Mouse (Mus musculus) adrenal gland, adult 8-10 months (tissue): Measurements from ENCODE around the gene Gm20388. TPM values are rescaled to one million over a fixed set of nuclear protein-coding genes. Genes with fewer than 3 reads are reported as not detected.

Experiments
- DNase-seq: peaks from one replicate; pipeline ENCODE4 v3.0.0; 2022
- total RNA-seq, 4 experiments: library from RNA; stranded (reverse); gene quantifications; 2 replicates each; pipeline ENCODE4 v1.2.4; 2022

Gene Gm20388
- total RNA-seq, 4 experiments from 2014 or later, result 1.7 to 16.9 (median 5.8) TPM

- DNase-seq, result no peak
These were observed 2784.9 kb downstream of the Gm20388 start for GRCm38 (mm10) chr8:122695438-122696042.

GRCm38 (mm10) chr8:122697181-122697581 is 2786.5 kb downstream of the Gm20388 start:
- DNase-seq, result no peak

DNA sequence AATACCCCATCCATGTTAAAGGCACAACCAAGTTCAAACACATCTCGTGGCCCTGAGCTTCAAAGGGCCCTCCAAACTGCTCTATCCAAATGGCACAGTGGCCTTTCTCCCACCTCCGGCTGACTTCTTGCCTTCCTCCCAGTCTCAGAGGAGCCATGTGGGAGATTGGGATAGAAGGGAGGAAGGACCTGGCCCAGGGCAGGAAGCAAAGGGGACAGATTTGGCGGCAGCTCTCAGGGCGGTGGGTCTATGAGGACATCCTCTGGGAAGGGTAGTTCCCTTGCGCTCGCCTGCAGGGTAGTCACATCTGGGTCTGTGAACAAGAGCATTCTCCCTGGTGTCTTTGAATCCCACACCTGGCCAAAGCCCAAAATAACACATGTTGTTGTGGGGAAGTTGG is 2786.9 kb downstream of the Gm20388 start:
- DNase-seq, result no peak

GRCm38 (mm10) chr8:122698254-122698768 is 2787.7 kb downstream of the Gm20388 start:
- no peak for DNase-seq

DNA sequence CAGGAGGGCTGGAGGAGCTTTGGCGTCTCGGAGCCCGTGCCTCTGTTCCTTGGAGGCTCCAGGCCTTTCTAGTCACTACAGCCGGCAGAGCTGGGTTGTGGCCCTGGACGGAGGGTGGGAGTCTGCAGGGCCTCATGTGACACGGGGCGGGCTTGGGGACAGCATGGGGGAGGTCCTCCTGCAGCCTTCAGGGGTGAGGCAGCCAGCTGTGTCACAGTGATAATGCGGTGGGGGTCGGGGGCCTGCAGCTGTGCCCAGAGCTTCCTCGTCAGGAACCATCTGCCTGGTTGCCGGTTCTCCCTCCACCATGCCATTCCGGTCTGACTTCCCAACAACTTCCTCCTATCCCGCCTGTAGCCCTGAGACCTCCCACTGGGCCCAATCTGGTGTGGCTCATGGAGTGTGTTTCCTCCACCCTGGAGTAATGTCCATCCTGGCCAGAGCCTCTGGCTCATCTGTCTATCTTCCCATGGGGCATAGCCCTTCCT is 2788.4 kb downstream of the Gm20388 start, which contains the start of gene Cbfa2t3:
Cbfa2t3 (minus strand) TSS at position 105 of the 488 bp plus-strand sequence.
- DNase-seq, result no peak

- DNase-seq, result no peak
These were observed 2790.0 kb downstream of the Gm20388 start for GRCm38 (mm10) chr8:122700628-122701027.

GRCm38 (mm10) chr8:122701441-122702185 is 2791.0 kb downstream of the Gm20388 start:
- no peak for DNase-seq

- no peak for DNase-seq
These were observed 2791.8 kb downstream of the Gm20388 start for GRCm38 (mm10) chr8:122702301-122702941.

GRCm38 (mm10) chr8:122702957-122703356 is 2792.3 kb downstream of the Gm20388 start:
- DNase-seq, result no peak

- DNase-seq, result no peak
These were observed 2794.0 kb downstream of the Gm20388 start for GRCm38 (mm10) chr8:122704612-122705011.

DNA sequence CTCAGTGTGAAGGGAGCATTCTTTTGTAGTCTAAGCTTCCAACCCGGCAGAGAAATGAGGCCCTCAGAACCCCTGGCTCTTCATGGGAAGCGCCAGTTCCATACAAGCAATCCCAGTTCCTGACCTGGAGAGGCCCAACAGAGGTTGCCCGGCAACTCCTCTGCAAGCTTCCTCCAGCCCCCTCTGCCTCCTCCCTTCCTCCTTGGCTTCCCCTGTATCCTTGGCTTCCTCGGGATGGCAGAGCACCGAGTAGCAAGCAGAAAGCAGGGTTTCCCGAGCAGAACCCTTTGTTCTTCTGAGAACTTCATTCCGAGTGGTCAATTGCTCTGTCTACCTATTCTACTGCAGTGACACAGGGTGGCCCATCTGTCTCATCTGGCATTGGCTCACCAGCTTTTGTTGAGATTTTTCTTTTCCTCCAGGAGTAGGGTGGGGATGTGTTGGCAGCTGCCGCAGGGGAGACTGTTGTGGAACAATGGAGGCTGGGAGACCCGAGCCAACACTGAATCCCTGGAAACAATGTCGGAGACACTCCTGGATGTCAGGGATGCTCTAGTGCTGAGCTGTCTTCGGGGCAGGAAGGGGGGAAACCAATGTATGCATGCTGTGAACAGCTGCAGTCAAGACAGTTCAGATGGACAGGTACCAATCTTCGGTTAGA is 2795.4 kb downstream of the Gm20388 start:
- DNase-seq, result no peak

DNA sequence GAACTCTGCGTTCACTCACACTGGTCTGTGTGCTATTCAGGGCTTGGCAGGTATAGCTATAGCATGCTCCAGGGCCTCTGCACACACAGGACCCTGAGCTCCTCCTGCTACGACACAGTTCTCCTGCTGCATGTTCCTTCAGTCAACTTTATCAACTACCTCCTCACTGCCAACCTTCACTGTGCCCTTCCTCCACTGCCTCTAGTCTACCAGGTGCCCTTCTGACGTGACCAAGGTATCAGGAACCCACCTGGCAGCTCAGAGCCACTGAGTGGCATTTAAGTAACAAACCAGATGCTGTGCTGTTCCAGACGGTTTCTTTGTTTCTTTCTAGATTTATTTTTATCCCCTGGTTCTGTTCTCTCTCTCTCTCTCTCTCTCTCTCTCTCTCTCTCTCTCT is 2796.5 kb downstream of the Gm20388 start:
- no peak for DNase-seq

- no peak for DNase-seq
These were observed 2798.9 kb downstream of the Gm20388 start for GRCm38 (mm10) chr8:122709340-122710111.

- DNase-seq, result no peak
These were observed 2800.8 kb downstream of the Gm20388 start for GRCm38 (mm10) chr8:122711480-122711879.

GRCm38 (mm10) chr8:122711891-122712365 is 2801.3 kb downstream of the Gm20388 start:
- peak; percentile 55 for DNase-seq

DNA sequence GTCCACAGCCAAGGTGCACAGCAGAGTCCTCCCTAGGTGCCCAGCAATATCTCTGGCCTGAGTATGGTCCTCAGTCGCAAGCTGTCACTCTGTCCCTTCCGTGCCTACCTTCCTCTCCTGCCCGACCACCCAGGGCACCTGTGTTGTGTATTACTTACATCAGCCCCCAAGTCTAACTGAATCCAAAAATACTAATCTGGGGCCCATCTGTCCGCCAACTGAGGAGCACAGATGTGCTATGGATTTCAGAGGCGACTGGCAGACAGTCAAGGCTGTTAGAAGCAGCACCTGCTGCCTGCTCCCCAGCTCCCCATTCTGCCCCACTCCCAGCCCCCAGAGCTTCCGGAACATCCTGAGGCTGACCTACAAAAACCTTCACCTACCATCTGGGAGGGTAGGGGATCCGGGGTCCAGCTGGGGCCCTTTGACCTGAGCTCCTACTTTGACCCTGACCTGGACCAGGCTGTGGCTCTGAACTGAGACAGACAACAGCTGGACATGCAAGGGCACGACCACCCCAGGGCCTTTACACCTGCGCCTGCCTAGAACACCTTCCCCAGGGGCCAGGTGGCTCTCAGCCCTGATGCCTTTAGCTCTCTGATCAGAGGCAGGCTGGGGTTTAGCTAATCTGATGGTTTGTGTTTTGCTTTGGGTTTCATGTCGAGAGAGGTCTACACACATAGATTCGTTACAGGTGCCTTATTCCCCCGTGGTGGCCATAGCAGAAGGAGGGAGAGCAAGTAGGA is 2801.9 kb downstream of the Gm20388 start:
- DNase-seq, result no peak

GRCm38 (mm10) chr8:122713157-122713518 is 2802.5 kb downstream of the Gm20388 start:
- DNase-seq, result no peak

- DNase-seq, result no peak
These were observed 2805.9 kb downstream of the Gm20388 start for GRCm38 (mm10) chr8:122716566-122716965.

DNA sequence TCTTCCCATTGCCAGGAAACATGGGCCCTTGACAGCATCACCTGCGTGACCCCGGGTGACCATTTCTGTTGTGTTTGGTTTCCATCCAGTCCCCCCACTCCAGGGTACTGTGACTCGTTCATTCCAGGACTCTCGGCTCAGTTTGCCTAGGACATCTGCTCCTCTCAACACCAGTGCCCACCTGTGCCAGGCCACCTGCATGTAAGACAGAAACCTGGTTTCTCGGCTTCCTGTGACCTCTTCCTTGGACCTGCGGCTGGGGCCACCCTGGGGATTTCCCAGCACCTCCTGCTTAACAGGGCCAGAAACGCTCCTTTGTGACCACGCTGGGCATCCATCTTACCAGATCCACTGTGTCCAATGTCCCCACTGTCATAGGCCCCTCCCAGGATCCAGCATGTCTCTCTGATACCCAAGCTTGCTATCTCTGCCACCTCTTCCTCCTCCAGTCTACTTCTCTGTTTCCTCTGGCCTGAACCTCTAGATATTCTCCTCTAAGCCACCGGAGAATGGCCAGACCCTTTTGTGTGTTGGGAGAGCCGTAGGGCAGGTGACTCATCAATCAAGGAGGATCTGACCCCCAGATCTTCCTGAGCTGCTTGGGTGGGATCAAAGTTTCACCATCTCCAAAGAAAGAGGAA is 2807.3 kb downstream of the Gm20388 start:
- DNase-seq, result no peak
